ENCODE assay signal across 13 mouse cellular contexts in the genomic region with DNA sequence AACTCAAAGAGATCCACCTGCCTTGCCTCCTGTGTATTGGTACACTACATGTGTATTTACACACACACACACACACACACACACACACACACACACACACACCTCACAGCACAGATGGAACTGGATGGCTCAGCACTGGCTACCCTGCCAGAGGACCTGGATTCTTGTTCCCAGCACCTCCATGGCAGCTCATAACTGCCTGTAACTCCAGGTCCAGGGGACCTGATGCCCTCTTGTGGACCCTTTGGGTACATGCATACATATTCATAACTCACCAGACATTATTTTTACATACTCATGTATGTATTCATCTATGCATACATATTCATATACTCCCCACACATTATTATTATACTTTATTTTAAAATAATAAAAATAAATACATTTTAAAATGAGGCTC. TPM values are rescaled to one million over a fixed set of nuclear protein-coding genes. Genes with fewer than 3 reads are reported as not detected.
DNase-seq lines count a peak whose midpoint lies in the region; TF ChIP-seq lines count a peak whose summit lies in the region.
"Had no signal": no experiment of that assay in that cellular context is flagged by ENCODE, and none has a peak within 500 bp of the region (broad histone marks: within the 10 kb centered on the region; RNA-seq: fewer than 3 reads in every experiment).

No protein-coding gene starts in this region.

- no peaks in the 10 kb centered on the region for H3K27me3 ChIP-seq in limb, embryonic 10.5 days (ENCODE audit: low read depth, poor library complexity, severe bottlenecking)
- H3K27me3 ChIP-seq: hindbrain, embryonic 15.5 days; neural tube, embryonic 15.5 days; stomach, embryonic 15.5 days had no signal

- H3K4me3 ChIP-seq in gastrocnemius, adult 2 months: no peak overlapping the region
- H3K4me3 ChIP-seq in left cerebral cortex, adult 2 months: no peak overlapping the region
- no peak overlapping the region for H3K4me3 ChIP-seq in limb, embryonic 10.5 days
- H3K4me3 ChIP-seq: hindbrain, embryonic 15.5 days; neural tube, embryonic 15.5 days; stomach, embryonic 15.5 days had no signal

- H3K27ac ChIP-seq in gastrocnemius, adult 2 months: no peak overlapping the region
- no peak overlapping the region for H3K27ac ChIP-seq in left cerebral cortex, adult 2 months
- 0 out of 2 replicates have a peak overlapping the region, but pooled peaks have one; percentile 95 for H3K27ac ChIP-seq in limb, embryonic 10.5 days

- H3K9me3 ChIP-seq in limb, embryonic 10.5 days (replicated peaks): no peaks in the 10 kb centered on the region; the same call in 1 of the 2 replicates
- H3K9me3 ChIP-seq: hindbrain, embryonic 15.5 days; neural tube, embryonic 15.5 days; stomach, embryonic 15.5 days had no signal

- no peaks in the 10 kb centered on the region for H3K36me3 ChIP-seq in limb, embryonic 10.5 days
- H3K36me3 ChIP-seq: hindbrain, embryonic 15.5 days; neural tube, embryonic 15.5 days; stomach, embryonic 15.5 days had no signal

- no peak for DNase-seq in gastrocnemius, adult 2 months
- no peak for DNase-seq in gastrocnemius, postnatal 10 days
- DNase-seq in left cerebral cortex, adult 2 months (ENCODE audit: extremely low spot score in 1 of 2, low spot score in 2 of 2): no peak
- no peak for DNase-seq in left cerebral cortex, postnatal 4 days
- DNase-seq in B cell, adult 2 months: peak; percentile 25 to 35
- DNase-seq in limb, embryonic 10.5 days (ENCODE audit: low spot score): no peak
- no peak for DNase-seq in testis, postnatal 14 days (ENCODE audit: low spot score)
- DNase-seq: kidney, adult 9 months; lung, postnatal 10 days; thymus, postnatal 25 days had no signal

- peaks cover 36% of the 10 kb centered on the region for H3K4me1 ChIP-seq in limb, embryonic 10.5 days

- TF ChIP-seq CTCF in gastrocnemius, adult 2 months (IDR thresholded peaks at IDR 0.05): peak; percentile 30; the same call in 1 of the 2 replicates
- TF ChIP-seq CTCF in left cerebral cortex, adult 2 months (IDR thresholded peaks at IDR 0.05): peak; percentile 21; the same call in 1 of the 2 replicates

- intact Hi-C loops in gastrocnemius, adult 2 months (cut with DNase I): no loop called here
- intact Hi-C loops in left cerebral cortex, adult 2 months (cut with DNase I): loop anchor here (5.0 kb wide), 1 partner anchor 222 kb away; no protein-coding TSS in a partner anchor
- intact Hi-C loops in left cerebral cortex, postnatal 4 days (cut with DNase I): no loop called here

RNA-seq across cellular contexts. Expression of a gene that starts 2.2 kb away (rescaled TPM):
- 1 to 10 TPM; 3.0 to 3.9 TPM for total RNA-seq in gastrocnemius, adult 2 months (2021)
- 10 to 100 TPM in 1 of 2 experiments, 1 to 10 TPM in 1; 7.0 to 11.3 TPM for total RNA-seq in gastrocnemius, postnatal 10 days (2021)
- total RNA-seq in left cerebral cortex, adult 2 months (2021): 10 to 100 TPM; 55.3 to 60.0 TPM
- 100 to 1,000 TPM; 106 to 107 TPM for total RNA-seq in left cerebral cortex, postnatal 4 days (2021)
- polyA plus RNA-seq in limb, embryonic 10.5 days (2016; fragmentation: Nextera tagmentation; extraction: Ambion mirVana): 63.0 and 74.2 TPM in 2 replicates

Comparison
In these comparisons a context has a peak if more than half of its experiments do, and no peak if none do; other contexts are left out.
1. DNase-seq: peak in B cell, adult 2 months (2 of 2); none in gastrocnemius, adult 2 months (single experiment), gastrocnemius, postnatal 10 days (single experiment), left cerebral cortex, adult 2 months (0 of 2), left cerebral cortex, postnatal 4 days (single experiment), limb, embryonic 10.5 days (single experiment) and testis, postnatal 14 days (single experiment).
2. RNA of a gene that starts 2.2 kb away (total RNA-seq): 106 to 107 TPM in left cerebral cortex, postnatal 4 days and 55.3 to 60.0 TPM in left cerebral cortex, adult 2 months; 7.0 to 11.3 TPM in gastrocnemius, postnatal 10 days and 3.0 to 3.9 TPM in gastrocnemius, adult 2 months; every median in the first group is over 4 times any median in the second.